ENCODE assay signal across 25 mouse cellular contexts in the genomic region with DNA sequence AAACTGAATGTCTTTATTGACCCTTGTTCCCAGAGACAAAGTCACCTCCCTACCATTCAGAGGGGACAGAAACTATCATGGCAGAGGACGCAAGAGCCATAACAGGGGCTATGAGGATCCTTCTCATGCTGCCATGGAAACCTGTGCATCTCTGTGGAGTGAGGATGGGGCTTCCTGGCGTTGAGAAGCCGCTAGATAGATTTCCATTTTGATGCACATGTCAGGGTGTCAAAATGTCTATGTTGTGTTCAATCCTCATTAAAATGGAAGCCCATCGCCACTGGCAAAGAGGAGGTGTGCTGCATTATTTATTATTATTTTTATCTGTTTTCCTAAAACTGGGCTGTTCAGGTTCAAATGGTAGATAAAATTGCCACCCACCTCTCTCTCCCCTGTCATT.
"Had no signal": no experiment of that assay in that cellular context is flagged by ENCODE, and none has a peak within 500 bp of the region (broad histone marks: within the 10 kb centered on the region; RNA-seq: fewer than 3 reads in every experiment).

No protein-coding gene starts in this region.

- H3K36me3 ChIP-seq: heart, embryonic 13.5 days; heart, embryonic 15.5 days; hindbrain, embryonic 12.5 days; intestine, embryonic 15.5 days; limb, embryonic 10.5 days; limb, embryonic 12.5 days had no signal

- H3K9ac ChIP-seq: heart, embryonic 13.5 days; heart, embryonic 15.5 days; hindbrain, embryonic 12.5 days; hindbrain, embryonic 14.5 days; intestine, embryonic 15.5 days; limb, embryonic 12.5 days had no signal

- H3K4me3 ChIP-seq: heart, adult 2 months; heart, embryonic 13.5 days; heart, embryonic 15.5 days; hindbrain, embryonic 12.5 days; intestine, embryonic 15.5 days; layer of hippocampus, adult 2 months; left cerebral cortex, adult 2 months; limb, embryonic 10.5 days; limb, embryonic 12.5 days had no signal

- H3K9me3 ChIP-seq: heart, embryonic 13.5 days; heart, embryonic 15.5 days; hindbrain, embryonic 12.5 days; intestine, embryonic 15.5 days; limb, embryonic 10.5 days; limb, embryonic 12.5 days had no signal

- DNase-seq: gastrocnemius, postnatal 14 days; gastrocnemius, postnatal 36 days; heart, adult 11 months; heart, adult 2 months; heart, postnatal 14 days; heart, postnatal 36 days; kidney, adult 18-20 months; kidney, adult 8-10 months; kidney, postnatal 10 days; kidney, postnatal 25 days; kidney, postnatal 4 days; liver had no signal

- H3K4me1 ChIP-seq: heart, embryonic 13.5 days; heart, embryonic 15.5 days; hindbrain, embryonic 12.5 days; intestine, embryonic 15.5 days; limb, embryonic 10.5 days; limb, embryonic 12.5 days had no signal

- ATAC-seq: hindbrain, embryonic 16.5 days; inflammation-experienced regulatory T-cells, adult 6 months; intestine, embryonic 15.5 days; intestine, postnatal 0 days had no signal

- H3K4me2 ChIP-seq: heart, embryonic 11.5 days; heart, embryonic 13.5 days; heart, embryonic 15.5 days; hindbrain, embryonic 12.5 days; hindbrain, embryonic 14.5 days; intestine, embryonic 15.5 days; limb, embryonic 12.5 days had no signal

- H3K27ac ChIP-seq: heart, adult 2 months; heart, embryonic 13.5 days; heart, embryonic 15.5 days; hindbrain, embryonic 12.5 days; hindbrain, embryonic 14.5 days; intestine, embryonic 15.5 days; layer of hippocampus, adult 2 months; left cerebral cortex, adult 2 months; limb, embryonic 10.5 days; limb, embryonic 12.5 days had no signal

- H3K27me3 ChIP-seq: heart, embryonic 13.5 days; heart, embryonic 15.5 days; hindbrain, embryonic 12.5 days; intestine, embryonic 15.5 days; limb, embryonic 12.5 days had no signal
